Mouse (Mus musculus) MN1 (cell line): Measurements from ENCODE around the gene Fundc2.

ENCODE experiments used
- DNase-seq: peaks from one replicate; pipeline ENCODE4 v3.0.0-alpha.2; 2016; ENCODE audit warnings: low spot score

The Fundc2 gene

DNA sequence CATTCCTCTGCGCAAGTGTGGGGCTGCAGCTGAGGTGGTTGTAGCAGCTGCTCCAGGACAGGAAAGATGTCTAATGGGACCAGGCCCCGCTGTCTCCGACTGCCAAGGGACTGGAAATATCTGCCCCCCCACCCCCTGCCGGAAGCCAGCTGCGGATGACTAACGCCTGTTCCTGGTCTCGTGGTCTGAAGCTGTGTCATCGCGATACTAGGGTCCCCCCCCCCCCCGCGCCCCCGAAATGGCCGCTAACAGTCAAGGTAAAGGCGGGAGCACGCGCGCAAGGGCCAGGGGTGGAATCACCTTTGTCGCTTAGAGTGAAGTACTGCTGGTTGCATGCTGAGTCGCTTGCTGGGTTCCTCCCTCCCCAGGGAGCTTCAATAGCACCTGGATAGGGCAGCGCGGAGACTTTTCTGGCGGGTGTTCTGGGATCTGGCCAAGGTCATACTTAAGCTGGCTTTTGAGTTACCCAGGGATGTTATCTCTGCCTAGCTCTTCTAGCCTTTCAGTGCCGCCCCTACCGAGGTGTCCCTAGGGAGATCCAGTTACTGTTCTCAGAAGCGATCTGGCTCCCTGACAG, at the start of gene Fundc2, which contains the start of gene F8:
Gene Fundc2, plus strand, starts transcription at position 205 of the 577 bp plus-strand sequence.
Gene F8, minus strand, starts transcription at position 421 of the 577 bp plus-strand sequence.
- DNase-seq, result peak; percentile 78

DNA sequence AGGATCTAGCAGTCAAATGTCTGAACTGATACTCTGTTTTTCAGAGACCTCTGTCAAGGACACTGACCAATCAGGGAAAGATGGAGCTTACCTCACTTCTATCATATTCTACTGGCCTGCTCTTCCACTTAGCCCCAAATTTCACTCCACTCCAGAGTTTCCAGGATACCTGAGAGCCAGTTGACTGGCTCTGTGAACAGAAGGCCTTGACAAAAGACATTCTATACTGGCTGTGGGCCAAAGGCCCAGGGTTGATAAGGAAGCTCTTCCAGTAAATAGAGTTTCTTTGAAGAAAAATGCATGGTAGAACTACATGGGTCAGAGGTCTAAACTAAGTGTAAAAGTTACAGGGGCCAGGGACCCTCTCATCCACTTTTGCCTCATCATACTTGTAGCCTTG, 12.0 kb upstream of the Fundc2 start:
- peak; percentile 6 for DNase-seq

DNA sequence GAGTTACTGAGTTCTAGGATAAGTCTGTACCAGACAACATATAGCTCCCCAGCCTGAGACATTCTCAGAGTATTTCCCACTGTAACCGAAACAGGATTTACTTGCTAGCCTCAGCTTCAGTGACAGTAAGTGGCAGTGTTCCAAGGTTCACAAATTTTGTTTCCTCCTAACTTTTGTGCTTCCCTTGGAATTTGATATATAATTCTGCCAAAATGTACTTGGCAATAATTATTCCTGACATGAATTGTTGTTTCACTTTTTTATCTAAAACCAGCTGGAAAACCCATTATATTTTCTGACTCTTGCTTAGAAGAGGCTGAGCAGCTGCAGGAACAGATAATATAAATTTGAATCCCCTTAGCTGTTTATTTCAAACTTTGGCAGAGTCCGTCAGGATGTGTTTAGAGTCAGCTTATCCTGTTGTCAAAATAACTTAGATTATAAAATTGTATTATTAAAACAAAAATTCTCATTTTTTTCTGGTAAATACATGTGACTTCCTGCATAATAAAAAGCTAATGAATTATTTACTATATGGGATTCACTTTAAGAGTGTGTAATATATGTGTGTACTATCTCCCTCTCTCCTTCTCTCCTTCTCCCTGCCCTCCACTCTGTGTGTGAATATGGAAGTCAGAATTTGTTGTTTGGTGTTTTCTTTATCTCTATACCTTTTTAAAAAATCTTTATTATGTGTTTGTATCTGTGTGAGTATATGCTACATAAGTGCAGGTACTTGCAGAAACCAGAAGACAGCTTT, 9.4 kb upstream of the Fundc2 start:
- DNase-seq, result no peak

DNA sequence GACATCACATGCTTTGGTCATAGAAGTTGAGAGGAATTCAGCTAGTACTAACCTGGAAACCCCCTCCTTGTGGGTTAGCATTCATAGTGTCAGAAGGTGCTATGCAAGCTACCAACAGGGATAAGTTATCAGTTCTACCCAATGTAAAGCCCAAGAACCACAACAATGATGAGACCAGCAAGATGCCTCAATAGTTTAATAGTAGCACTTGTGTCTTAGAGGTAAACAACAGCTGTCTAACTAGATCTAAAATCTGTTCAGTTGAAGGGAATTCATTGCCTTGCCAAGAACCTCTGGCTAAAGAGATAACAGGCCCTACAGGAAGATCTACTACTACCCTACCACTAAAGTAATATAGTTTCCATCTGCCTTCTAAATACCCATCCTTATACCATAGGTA, 5.4 kb upstream of the Fundc2 start:
- DNase-seq, result no peak

DNA sequence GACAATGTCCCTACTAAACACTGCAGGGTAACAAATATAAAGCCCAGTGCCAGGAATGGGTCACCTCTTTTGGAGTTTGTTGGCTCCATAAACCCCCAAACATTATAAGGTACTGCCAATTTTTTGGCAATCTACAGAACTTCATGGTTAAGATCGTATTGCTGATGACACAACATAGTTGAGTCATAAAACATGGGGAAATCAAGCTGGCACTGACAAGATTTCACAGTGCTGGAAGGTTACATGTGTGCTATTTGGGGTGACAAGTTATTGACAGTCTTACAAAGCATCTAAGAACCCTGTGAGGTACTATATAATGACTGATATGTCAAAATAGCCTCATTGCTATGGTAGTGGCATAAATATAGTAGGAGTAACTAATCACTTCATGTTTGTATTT, 1.0 kb upstream of the Fundc2 start:
- DNase-seq, result no peak

DNA sequence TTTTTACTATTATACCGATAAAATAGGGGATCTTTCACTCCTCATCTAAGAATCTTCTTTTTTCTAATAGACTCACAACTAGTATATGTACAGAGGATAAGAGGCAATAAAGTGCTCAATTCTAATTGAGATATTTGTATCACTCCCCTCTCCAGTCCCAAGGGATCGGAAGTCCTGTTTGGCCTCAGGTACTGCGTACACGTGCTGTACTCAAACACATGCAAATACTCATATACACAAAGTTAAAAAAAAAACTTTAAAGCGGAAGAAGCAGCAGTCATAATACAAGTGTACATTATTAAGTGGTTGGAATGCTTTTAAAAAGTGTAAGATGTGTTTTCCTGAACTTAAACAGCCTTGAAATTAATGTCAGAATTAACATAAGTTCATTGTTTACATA, 500 bp upstream of the Fundc2 start:
- peak; percentile 9 for DNase-seq

DNA sequence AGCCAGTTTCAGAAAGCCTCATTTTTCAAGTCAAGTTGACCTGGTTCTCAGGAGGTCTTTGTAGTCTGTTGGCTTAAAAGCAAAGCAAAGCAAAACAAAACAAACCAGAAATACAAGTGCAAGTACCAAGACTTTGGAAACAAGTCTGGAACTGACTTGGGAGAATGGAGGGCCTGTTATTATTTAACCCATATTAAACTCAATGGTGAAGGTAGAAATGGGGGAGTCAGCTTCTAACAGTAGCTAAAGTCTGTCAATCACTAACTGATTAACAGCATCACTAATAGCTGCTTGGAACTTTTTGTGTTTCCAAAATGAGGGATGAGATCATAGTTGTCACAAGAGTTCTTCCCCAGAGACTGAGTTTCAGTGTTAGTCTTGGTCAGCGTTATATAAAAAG, 17.3 kb downstream of the Fundc2 start:
- DNase-seq, result no peak

DNA sequence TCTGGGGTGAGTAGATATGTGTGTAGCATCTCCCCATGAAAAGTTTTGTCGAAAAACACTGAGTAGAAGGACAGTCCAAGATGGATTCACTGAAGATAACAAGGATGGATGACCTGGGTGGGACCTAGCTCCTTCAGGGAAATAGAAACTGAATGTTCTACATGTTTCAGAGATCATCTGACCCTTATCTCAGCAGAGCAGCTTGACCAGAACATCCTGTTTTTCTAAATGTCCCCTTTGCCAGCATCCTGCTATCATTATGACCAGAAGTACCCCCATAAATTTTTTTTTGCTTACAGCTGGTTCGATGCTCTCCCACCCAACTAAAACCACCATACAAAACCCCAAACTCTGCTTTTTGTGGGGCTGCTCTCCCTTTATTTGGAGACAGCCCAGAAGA, 20.5 kb downstream of the Fundc2 start:
- DNase-seq, result no peak

DNA sequence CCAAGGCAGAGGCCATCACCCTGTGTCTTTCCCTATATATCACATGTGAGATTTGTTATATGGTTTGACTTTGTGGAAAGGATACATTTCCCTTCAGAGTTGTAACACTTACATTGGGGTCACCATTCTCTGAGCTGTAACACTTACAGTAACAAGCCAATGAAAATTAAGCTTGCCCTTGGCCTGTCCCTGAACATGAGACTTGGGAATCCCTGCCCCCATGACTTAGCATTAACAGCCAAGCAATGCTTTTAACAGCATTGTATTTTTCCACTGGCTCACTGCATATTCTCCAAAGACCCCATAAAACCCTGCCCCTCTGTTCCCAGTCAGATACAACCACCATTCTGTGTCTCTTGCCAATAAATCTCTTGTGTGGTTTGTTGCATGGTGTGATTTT, 21.2 kb downstream of the Fundc2 start:
- DNase-seq, result no peak

DNA sequence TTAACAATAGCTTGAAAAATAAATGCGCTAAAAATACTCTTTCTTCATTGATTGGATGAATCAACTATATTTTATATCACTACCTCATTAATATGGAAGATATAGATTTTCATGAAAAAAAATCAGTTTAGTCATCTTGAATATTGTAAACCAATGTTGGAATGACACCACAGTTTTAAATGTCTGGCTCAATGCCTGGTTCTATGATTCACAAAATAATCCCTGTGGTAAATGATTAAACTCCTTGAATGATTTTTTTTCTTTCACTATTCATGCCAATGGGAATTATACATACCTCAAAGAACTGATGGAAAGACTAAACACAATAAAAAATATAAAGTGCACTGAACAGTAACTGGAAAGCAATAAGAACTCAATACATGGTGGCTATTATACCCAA, 27.5 kb downstream of the Fundc2 start:
- no peak for DNase-seq

DNA sequence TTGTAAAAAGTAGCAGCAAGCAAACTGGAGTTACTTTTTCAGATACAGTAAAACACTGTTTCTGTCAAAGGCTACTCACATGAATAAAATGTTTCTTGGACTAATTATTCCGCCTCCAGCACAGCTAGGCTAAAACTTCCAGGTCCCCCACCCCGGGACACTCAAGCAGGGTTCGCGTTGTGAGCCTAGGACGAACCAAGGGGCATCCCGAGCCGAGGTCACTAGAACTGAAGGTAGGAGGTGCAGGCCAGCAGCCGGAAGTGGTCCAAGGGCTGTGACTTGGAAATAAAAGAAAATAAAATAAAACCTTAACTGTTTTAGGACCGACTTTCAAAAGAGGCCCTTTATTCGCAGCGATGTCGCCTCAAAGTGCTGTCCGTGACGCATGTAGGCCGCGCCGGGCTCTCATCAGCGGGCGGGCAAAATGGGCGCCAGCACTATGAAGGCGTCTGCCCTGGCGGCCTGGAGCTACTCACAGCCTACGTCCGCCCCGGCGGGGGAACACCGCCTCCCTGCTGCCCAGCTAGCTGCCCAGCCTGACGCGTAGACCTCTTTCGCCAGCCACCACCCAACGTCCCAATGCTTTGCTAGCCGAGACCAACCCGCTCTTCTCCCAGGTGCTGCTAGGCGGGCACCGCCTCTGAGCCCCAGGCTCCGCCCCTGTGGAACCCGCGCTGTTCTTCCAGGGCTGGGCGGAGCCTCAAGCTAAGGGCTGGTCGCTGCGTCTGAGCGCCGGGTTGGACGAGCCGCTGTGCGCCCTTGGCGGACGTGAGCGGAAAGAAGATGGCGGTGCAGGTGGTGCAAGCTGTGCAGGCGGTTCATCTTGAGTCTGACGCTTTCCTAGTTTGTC, 34.0 kb downstream of the Fundc2 start, which contains the start of the genes Cmc4, Mtcp1 and Brcc3:
Gene Cmc4, minus strand, starts transcription at position 649 of the 850 bp plus-strand sequence.
Gene Mtcp1, minus strand, starts transcription at position 653 of the 850 bp plus-strand sequence.
Gene Brcc3, plus strand, starts transcription at position 693 of the 850 bp plus-strand sequence.
- peak; percentile 86 for DNase-seq
